Mouse (Mus musculus): ENCODE measurements around the gene Ccdc12. TPM values are rescaled to one million over a fixed set of nuclear protein-coding genes. Genes with fewer than 3 reads are reported as not detected.

Gene Ccdc12
- not detected for polyA plus RNA-seq (2014; fragmentation: Illumina TruSeq; extraction: RNeasy Lipid Tissue Mini Kit (QIAGEN cat#74804); ENCODE audit: low replicate concordance)

GRCm38 (mm10) chr9:110656249-110657221 lies at the start of gene Ccdc12:
Gene Ccdc12, plus strand, starts transcription at chr9:110656503.

GRCm38 (mm10) chr9:110624361-110625166 lies 31.7 kb upstream of the Ccdc12 start, which contains the start of gene Nradd:
Gene Nradd, minus strand, starts transcription at chr9:110624452.

GRCm38 (mm10) chr9:110653655-110654461 lies 2.4 kb upstream of the Ccdc12 start, which contains the start of gene Nbeal2:
Gene Nbeal2, minus strand, starts transcription at chr9:110654161.

GRCm38 (mm10) chr9:110741711-110742294 lies 85.5 kb downstream of the Ccdc12 start, which contains the start of gene Myl3:
Gene Myl3, plus strand, starts transcription at chr9:110741861.

DNA sequence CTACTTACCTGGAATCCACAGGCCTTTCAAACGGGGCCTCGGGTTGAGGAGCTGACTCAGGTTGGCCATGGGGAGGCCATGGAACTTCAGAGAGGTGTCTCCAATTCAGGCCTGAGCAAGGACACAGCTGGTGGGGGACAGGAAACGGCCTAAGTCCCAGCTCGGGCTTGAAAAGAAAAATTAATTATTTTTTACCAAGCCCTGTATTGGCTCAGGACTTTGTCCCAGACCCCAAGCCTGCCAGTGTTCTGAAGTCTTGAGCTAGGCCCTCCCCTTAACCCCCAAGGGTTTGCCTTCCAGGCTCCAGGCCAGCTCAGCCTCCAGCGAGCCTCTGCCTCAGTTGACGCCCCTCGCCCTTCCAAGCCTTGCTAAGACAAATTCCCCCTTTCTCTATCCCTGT lies 90.7 kb downstream of the Ccdc12 start, which contains the start of gene Pth1r:
TSS of gene Pth1r (minus strand) at position 185 of the 400 bp plus-strand sequence.

Other genes with a start within 250 kb of the Ccdc12 start
- 0.33 TPM for gene Ptpn23, start 248.3 kb upstream of the Ccdc12 start, polyA plus RNA-seq (2014; fragmentation: Illumina TruSeq; extraction: RNeasy Lipid Tissue Mini Kit (QIAGEN cat#74804); ENCODE audit: low replicate concordance)
- not detected for gene Ngp, start 236.8 kb upstream of the Ccdc12 start, polyA plus RNA-seq (2014; fragmentation: Illumina TruSeq; extraction: RNeasy Lipid Tissue Mini Kit (QIAGEN cat#74804); ENCODE audit: low replicate concordance)
- gene Klhl18, start 179.8 kb upstream of the Ccdc12 start, polyA plus RNA-seq (2014; fragmentation: Illumina TruSeq; extraction: RNeasy Lipid Tissue Mini Kit (QIAGEN cat#74804); ENCODE audit: low replicate concordance): 5.6 TPM
- 0.56 TPM for gene Kif9, start 179.5 kb upstream of the Ccdc12 start, polyA plus RNA-seq (2014; fragmentation: Illumina TruSeq; extraction: RNeasy Lipid Tissue Mini Kit (QIAGEN cat#74804); ENCODE audit: low replicate concordance)
- gene Setd2, start 123.9 kb upstream of the Ccdc12 start, polyA plus RNA-seq (2014; fragmentation: Illumina TruSeq; extraction: RNeasy Lipid Tissue Mini Kit (QIAGEN cat#74804); ENCODE audit: low replicate concordance): 56.1 TPM
- 0.63 TPM for gene Nradd, start 32.1 kb upstream of the Ccdc12 start, polyA plus RNA-seq (2014; fragmentation: Illumina TruSeq; extraction: RNeasy Lipid Tissue Mini Kit (QIAGEN cat#74804); ENCODE audit: low replicate concordance)
- gene Nbeal2, start 2.3 kb upstream of the Ccdc12 start, polyA plus RNA-seq (2014; fragmentation: Illumina TruSeq; extraction: RNeasy Lipid Tissue Mini Kit (QIAGEN cat#74804); ENCODE audit: low replicate concordance): not detected
- not detected for gene Myl3, start 85.4 kb downstream of the Ccdc12 start, polyA plus RNA-seq (2014; fragmentation: Illumina TruSeq; extraction: RNeasy Lipid Tissue Mini Kit (QIAGEN cat#74804); ENCODE audit: low replicate concordance)
- gene Pth1r, start 90.6 kb downstream of the Ccdc12 start, polyA plus RNA-seq (2014; fragmentation: Illumina TruSeq; extraction: RNeasy Lipid Tissue Mini Kit (QIAGEN cat#74804); ENCODE audit: low replicate concordance): not detected
- not detected for gene Prss42, start 141.7 kb downstream of the Ccdc12 start, polyA plus RNA-seq (2014; fragmentation: Illumina TruSeq; extraction: RNeasy Lipid Tissue Mini Kit (QIAGEN cat#74804); ENCODE audit: low replicate concordance)
- not detected for gene Prss44, start 157.5 kb downstream of the Ccdc12 start, polyA plus RNA-seq (2014; fragmentation: Illumina TruSeq; extraction: RNeasy Lipid Tissue Mini Kit (QIAGEN cat#74804); ENCODE audit: low replicate concordance)
- gene Prss43, start 170.2 kb downstream of the Ccdc12 start, polyA plus RNA-seq (2014; fragmentation: Illumina TruSeq; extraction: RNeasy Lipid Tissue Mini Kit (QIAGEN cat#74804); ENCODE audit: low replicate concordance): not detected
- gene Prss45, start 178.1 kb downstream of the Ccdc12 start, polyA plus RNA-seq (2014; fragmentation: Illumina TruSeq; extraction: RNeasy Lipid Tissue Mini Kit (QIAGEN cat#74804); ENCODE audit: low replicate concordance): not detected
- not detected for gene Prss46, start 188.0 kb downstream of the Ccdc12 start, polyA plus RNA-seq (2014; fragmentation: Illumina TruSeq; extraction: RNeasy Lipid Tissue Mini Kit (QIAGEN cat#74804); ENCODE audit: low replicate concordance)
- not detected for gene Prss50, start 201.5 kb downstream of the Ccdc12 start, polyA plus RNA-seq (2014; fragmentation: Illumina TruSeq; extraction: RNeasy Lipid Tissue Mini Kit (QIAGEN cat#74804); ENCODE audit: low replicate concordance)
- gene Als2cl, start 223.4 kb downstream of the Ccdc12 start, polyA plus RNA-seq (2014; fragmentation: Illumina TruSeq; extraction: RNeasy Lipid Tissue Mini Kit (QIAGEN cat#74804); ENCODE audit: low replicate concordance): 3.1 TPM
- gene Tmie, start 223.6 kb downstream of the Ccdc12 start, polyA plus RNA-seq (2014; fragmentation: Illumina TruSeq; extraction: RNeasy Lipid Tissue Mini Kit (QIAGEN cat#74804); ENCODE audit: low replicate concordance): 0.74 TPM